In the genomic region with DNA sequence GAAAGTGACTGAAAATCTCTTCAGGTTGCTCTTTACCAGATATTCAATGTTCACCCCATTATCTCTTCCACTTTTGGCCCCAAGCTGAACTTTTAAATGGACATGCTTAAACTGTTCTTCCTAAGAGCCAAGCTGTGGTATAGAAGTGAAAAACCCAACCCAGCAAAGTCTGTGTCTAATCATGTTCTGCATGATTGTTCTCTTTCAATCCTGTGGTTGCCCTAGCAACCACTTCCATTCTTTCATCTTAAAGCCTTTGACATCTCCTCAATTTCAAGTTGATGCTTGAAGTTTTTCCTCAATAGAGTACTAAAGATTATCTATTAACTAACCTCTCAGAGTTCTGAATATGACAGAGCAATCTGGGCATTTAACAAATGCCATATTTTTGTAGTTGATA, we compare ENCODE assay signal across 22 mouse cellular contexts.
DNase-seq lines count a peak whose midpoint lies in the region; ATAC-seq lines count a peak whose summit lies in the region.
"Had no signal": no experiment of that assay in that cellular context is flagged by ENCODE, and none has a peak within 500 bp of the region (broad histone marks: within the 10 kb centered on the region; RNA-seq: fewer than 3 reads in every experiment).

No protein-coding gene starts in this region.

- H3K9me3 ChIP-seq in kidney, embryonic 14.5 days (ENCODE audit: control insufficient read depth, low read length): peaks cover 9% of the 10 kb centered on the region; the same call in 1 of the 2 replicates
- H3K9me3 ChIP-seq: forebrain, embryonic 13.5 days; intestine, embryonic 15.5 days had no signal

- H3K4me3 ChIP-seq in kidney, embryonic 14.5 days (ENCODE audit: low read length): no peak overlapping the region
- H3K4me3 ChIP-seq: embryonic facial prominence, embryonic 13.5 days; forebrain, embryonic 13.5 days; gastrocnemius, adult 2 months; heart, embryonic 13.5 days; hindbrain, embryonic 13.5 days; intestine, embryonic 15.5 days had no signal

- H3K4me2 ChIP-seq in kidney, embryonic 14.5 days (replicated peaks; ENCODE audit: low read depth, low read length): no peak overlapping the region
- H3K4me2 ChIP-seq: embryonic facial prominence, embryonic 13.5 days; forebrain, embryonic 13.5 days; heart, embryonic 13.5 days; hindbrain, embryonic 13.5 days; intestine, embryonic 15.5 days had no signal

- DNase-seq in kidney, postnatal 10 days: no peak
- peak; percentile 11 for DNase-seq in retina, embryonic 14.5 days (ENCODE audit: low spot score)
- DNase-seq in retina, postnatal 1 day: no peak
- peak; percentile 51 for DNase-seq in embryo, embryonic 10.5 days (ENCODE audit: low spot score)
- DNase-seq in cerebellum, postnatal 4 days (ENCODE audit: low spot score in 2 of 2): no peak
- DNase-seq: adrenal gland, postnatal 36 days; cerebellum, adult 11 months; cerebellum, adult 9-10 months; cerebellum, postnatal 25 days; gastrocnemius, adult 2 months; gastrocnemius, postnatal 25 days; heart, adult 11 months; heart, postnatal 36 days had no signal

- no peak overlapping the region for H3K9ac ChIP-seq in kidney, embryonic 14.5 days (ENCODE audit: low read depth, low read length)
- H3K9ac ChIP-seq: embryonic facial prominence, embryonic 13.5 days; forebrain, embryonic 13.5 days; heart, embryonic 13.5 days; hindbrain, embryonic 13.5 days; intestine, embryonic 15.5 days had no signal

- H3K4me1 ChIP-seq in kidney, embryonic 14.5 days (ENCODE audit: control insufficient read depth, insufficient read depth, low read length): no peaks in the 10 kb centered on the region
- H3K4me1 ChIP-seq: embryonic facial prominence, embryonic 13.5 days; forebrain, embryonic 13.5 days; heart, embryonic 13.5 days; hindbrain, embryonic 13.5 days; intestine, embryonic 15.5 days had no signal

- peak overlapping the region; percentile 2; the same call in 1 of the 2 replicates for H3K27ac ChIP-seq in kidney, embryonic 14.5 days (ENCODE audit: low read depth, low read length)
- H3K27ac ChIP-seq: embryonic facial prominence, embryonic 13.5 days; forebrain, embryonic 13.5 days; gastrocnemius, adult 2 months; heart, embryonic 13.5 days; hindbrain, embryonic 13.5 days; hindbrain, postnatal 0 days; intestine, embryonic 15.5 days had no signal

- no peaks in the 10 kb centered on the region for H3K27me3 ChIP-seq in kidney, embryonic 14.5 days (ENCODE audit: control insufficient read depth, insufficient read depth, low read length)
- H3K27me3 ChIP-seq: CH12.LX; embryonic facial prominence, embryonic 13.5 days; forebrain, embryonic 13.5 days; heart, embryonic 13.5 days; hindbrain, embryonic 13.5 days; intestine, embryonic 15.5 days had no signal

- ATAC-seq in kidney, embryonic 14.5 days (ENCODE audit: low FRiP score, low TSS enrichment): no peak
- ATAC-seq in inflammation-experienced regulatory T-cells, adult 6 months: no peak
- ATAC-seq: forebrain, embryonic 13.5 days; hindbrain, postnatal 0 days; intestine, embryonic 15.5 days had no signal

- no peaks in the 10 kb centered on the region for H3K36me3 ChIP-seq in kidney, embryonic 14.5 days (ENCODE audit: control insufficient read depth, insufficient read depth, low read length)
- H3K36me3 ChIP-seq: embryonic facial prominence, embryonic 13.5 days; heart, embryonic 13.5 days; hindbrain, embryonic 13.5 days; intestine, embryonic 15.5 days had no signal

Comparison
In these comparisons a context has a peak if more than half of its experiments do, and no peak if none do; other contexts are left out.
1. DNase-seq: peak in retina, embryonic 14.5 days (single experiment) and embryo, embryonic 10.5 days (single experiment); none in kidney, postnatal 10 days (single experiment), retina, postnatal 1 day (single experiment) and cerebellum, postnatal 4 days (0 of 2).